Mouse (Mus musculus): Measurements from ENCODE around the gene Tekt2. TPM values are rescaled to one million over a fixed set of nuclear protein-coding genes. Genes with fewer than 3 reads are reported as not detected.

Tekt2 gene
- polyA plus RNA-seq (2014; fragmentation: Nextera tagmentation; extraction: Ambion mirVana), result 7.7 and 8.8 TPM in 2 replicates

DNA sequence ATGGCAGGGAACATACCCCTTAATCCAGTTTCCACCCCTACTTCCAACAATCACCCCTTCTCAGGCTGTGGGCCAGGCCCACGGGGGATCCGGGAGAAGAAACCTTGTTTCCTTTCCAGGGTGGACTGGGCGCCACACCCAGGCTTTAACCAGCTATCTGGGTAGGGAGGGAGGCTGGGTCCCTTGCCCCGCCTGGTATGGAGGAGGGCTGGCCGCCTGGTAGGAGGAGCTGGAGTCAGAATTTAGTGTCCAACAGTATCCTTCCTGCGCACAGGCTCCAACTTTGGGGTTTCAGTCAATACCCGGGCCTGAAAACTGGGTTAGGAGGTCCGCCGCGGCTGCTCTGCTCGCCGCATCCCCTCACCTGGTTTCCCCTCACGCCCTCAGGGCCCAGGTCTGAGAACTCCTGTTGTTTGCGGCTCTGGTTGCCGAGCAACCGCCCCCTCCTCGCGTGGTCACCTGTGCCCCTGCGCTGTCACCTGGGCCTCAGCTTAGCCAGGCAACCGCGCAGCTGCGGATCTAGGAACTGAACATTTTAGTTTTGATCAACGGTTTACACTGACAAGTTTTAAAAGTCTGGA lies at the start of gene Tekt2:
Gene Tekt2, minus strand, starts transcription at position 408 of the 581 bp plus-strand sequence.
- no peak within 1 kb of the TSS for H3K4me3 ChIP-seq (ENCODE audit: low read depth, low read length)
- no peaks in the 10 kb centered on the region for H3K9me3 ChIP-seq (ENCODE audit: control insufficient read depth, low read length)
- H3K27me3 ChIP-seq (ENCODE audit: control insufficient read depth, insufficient read depth, low read length), result no peaks in the 10 kb centered on the region
- H3K36me3 ChIP-seq (ENCODE audit: control insufficient read depth, insufficient read depth, low read length), result no peaks in the 10 kb centered on the region
- H3K4me1 ChIP-seq (ENCODE audit: control insufficient read depth, insufficient read depth, low read length), result peaks cover 5% of the 10 kb centered on the region
- H3K27ac ChIP-seq (ENCODE audit: low read depth, low read length), result no peak within 1 kb of the TSS
- no peak for ATAC-seq (ENCODE audit: low read depth)
- WGBS, result 9% methylated on average over 23 of the region's 23 CpGs
- H3K9ac ChIP-seq (replicated peaks; ENCODE audit: low read depth, low read length), result 0 out of 2 replicates have a peak within 1 kb of the TSS, but pooled peaks have one; percentile 21
- H3K4me2 ChIP-seq (ENCODE audit: low read depth, low read length), result peak within 1 kb of the TSS; percentile 16; the same call in 1 of the 2 replicates

DNA sequence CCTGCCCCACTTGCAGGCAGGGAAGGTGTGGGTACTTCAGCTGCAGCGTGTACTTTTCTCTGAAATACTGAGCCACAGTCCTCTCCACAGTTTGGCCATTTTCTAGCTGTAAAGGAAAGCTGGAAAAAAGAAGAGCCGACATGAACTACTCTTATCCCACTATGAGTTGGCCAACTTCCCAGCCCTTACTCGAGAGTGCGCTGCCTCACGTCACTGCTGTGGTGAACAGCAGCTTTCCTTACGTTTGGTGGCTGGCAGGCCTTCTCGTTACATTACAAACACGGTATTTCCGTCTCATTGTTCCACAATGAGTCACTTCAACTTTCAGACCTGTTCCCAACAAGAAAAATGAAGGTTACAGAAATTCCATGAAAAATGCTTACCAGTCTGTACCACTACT lies 46.0 kb upstream of the Tekt2 start:
- WGBS, result 93% methylated on average over 9 of the region's 9 CpGs
- no peak overlapping the region for H3K27ac ChIP-seq (ENCODE audit: low read depth, low read length)
- no peaks in the 10 kb centered on the region for H3K9me3 ChIP-seq (ENCODE audit: control insufficient read depth, low read length)
- no peaks in the 10 kb centered on the region for H3K27me3 ChIP-seq (ENCODE audit: control insufficient read depth, insufficient read depth, low read length)
- no peak overlapping the region for H3K9ac ChIP-seq (replicated peaks; ENCODE audit: low read depth, low read length)
- ATAC-seq (ENCODE audit: low read depth), result no peak
- peaks cover 9% of the 10 kb centered on the region for H3K36me3 ChIP-seq (ENCODE audit: control insufficient read depth, insufficient read depth, low read length)
- H3K4me2 ChIP-seq (ENCODE audit: low read depth, low read length), result no peak overlapping the region
- H3K4me1 ChIP-seq (ENCODE audit: control insufficient read depth, insufficient read depth, low read length), result no peaks in the 10 kb centered on the region
- no peak overlapping the region for H3K4me3 ChIP-seq (ENCODE audit: low read depth, low read length)

DNA sequence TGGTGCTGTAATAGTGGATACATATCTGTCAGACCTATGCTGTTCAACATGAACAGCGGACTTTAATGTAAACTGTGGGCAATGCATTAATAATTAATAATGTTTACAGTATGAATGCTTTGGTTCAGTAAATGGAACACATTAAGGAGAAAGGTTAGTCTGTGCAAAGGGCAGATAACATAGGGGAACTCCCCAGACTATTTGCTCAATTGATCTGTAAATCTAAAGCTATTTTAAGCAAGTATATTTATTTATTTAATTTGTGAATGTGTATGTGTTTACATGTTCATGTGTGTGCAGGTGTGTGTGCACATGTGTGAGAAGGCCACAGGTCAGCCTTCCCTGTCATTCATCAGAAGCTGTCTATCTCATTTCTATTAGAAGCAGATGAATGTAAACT lies 34.6 kb upstream of the Tekt2 start:
- peaks cover 6% of the 10 kb centered on the region; the same call in 1 of the 2 replicates for H3K36me3 ChIP-seq (ENCODE audit: control insufficient read depth, insufficient read depth, low read length)
- no peak overlapping the region for H3K27ac ChIP-seq (ENCODE audit: low read depth, low read length)
- H3K4me1 ChIP-seq (ENCODE audit: control insufficient read depth, insufficient read depth, low read length), result no peaks in the 10 kb centered on the region
- no peaks in the 10 kb centered on the region for H3K27me3 ChIP-seq (ENCODE audit: control insufficient read depth, insufficient read depth, low read length)
- H3K4me2 ChIP-seq (ENCODE audit: low read depth, low read length), result no peak overlapping the region
- 91% methylated on average over 1 of the region's 1 CpGs for WGBS
- no peak for ATAC-seq (ENCODE audit: low read depth)
- H3K4me3 ChIP-seq (ENCODE audit: low read depth, low read length), result no peak overlapping the region
- H3K9me3 ChIP-seq (ENCODE audit: control insufficient read depth, low read length), result no peaks in the 10 kb centered on the region
- no peak overlapping the region for H3K9ac ChIP-seq (replicated peaks; ENCODE audit: low read depth, low read length)

DNA sequence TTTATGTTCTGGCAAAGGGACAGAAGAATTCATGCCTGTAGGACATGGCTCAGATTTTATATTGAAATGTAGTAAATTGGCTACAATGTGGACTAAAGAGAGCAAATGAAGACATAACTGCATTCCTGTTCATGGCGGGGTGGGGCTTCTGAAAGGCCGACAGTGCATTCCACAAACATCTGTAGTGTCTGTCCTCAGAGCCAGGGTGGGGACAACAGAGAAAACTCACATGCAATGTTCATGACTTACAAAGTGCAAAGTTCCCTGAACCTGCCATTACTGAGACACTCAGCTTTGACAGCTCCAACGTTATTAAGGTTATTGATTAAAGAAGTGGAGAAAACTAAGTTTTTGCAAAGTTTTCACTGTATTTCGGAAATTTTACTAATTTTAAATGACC lies 18.0 kb upstream of the Tekt2 start:
- H3K4me1 ChIP-seq (ENCODE audit: control insufficient read depth, insufficient read depth, low read length), result no peaks in the 10 kb centered on the region
- no peak for ATAC-seq (ENCODE audit: low read depth)
- H3K4me3 ChIP-seq (ENCODE audit: low read depth, low read length), result no peak overlapping the region
- peaks cover 15% of the 10 kb centered on the region; the same call in 1 of the 2 replicates for H3K36me3 ChIP-seq (ENCODE audit: control insufficient read depth, insufficient read depth, low read length)
- H3K27me3 ChIP-seq (ENCODE audit: control insufficient read depth, insufficient read depth, low read length), result no peaks in the 10 kb centered on the region
- no peaks in the 10 kb centered on the region for H3K9me3 ChIP-seq (ENCODE audit: control insufficient read depth, low read length)
- no peak overlapping the region for H3K4me2 ChIP-seq (ENCODE audit: low read depth, low read length)
- H3K27ac ChIP-seq (ENCODE audit: low read depth, low read length), result no peak overlapping the region
- 85% methylated on average over 4 of the region's 4 CpGs for WGBS
- no peak overlapping the region for H3K9ac ChIP-seq (replicated peaks; ENCODE audit: low read depth, low read length)

DNA sequence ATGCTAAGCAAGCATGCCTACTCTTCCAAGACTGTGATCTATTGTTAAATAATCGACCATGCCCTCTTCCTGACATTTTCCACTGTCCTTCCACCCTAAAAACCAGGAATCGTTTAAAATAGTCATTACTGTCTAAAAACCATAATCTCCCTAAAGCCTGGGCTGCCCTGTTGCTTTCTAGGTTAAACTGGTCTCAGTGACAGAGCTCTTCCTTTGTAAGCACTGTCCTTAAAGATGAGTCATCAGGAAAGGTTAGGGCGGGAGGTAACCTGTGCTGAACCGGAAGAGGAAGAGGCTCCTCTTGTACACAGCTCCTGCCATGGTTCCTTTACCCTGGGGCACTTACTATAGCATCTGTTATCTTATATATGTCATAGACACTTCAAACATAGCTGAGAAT lies 14.0 kb upstream of the Tekt2 start:
- H3K4me2 ChIP-seq (ENCODE audit: low read depth, low read length), result no peak overlapping the region
- no peaks in the 10 kb centered on the region for H3K27me3 ChIP-seq (ENCODE audit: control insufficient read depth, insufficient read depth, low read length)
- H3K4me1 ChIP-seq (ENCODE audit: control insufficient read depth, insufficient read depth, low read length), result no peaks in the 10 kb centered on the region
- H3K4me3 ChIP-seq (ENCODE audit: low read depth, low read length), result no peak overlapping the region
- H3K9ac ChIP-seq (replicated peaks; ENCODE audit: low read depth, low read length), result no peak overlapping the region
- H3K36me3 ChIP-seq (ENCODE audit: control insufficient read depth, insufficient read depth, low read length), result no peaks in the 10 kb centered on the region
- ATAC-seq (ENCODE audit: low read depth), result no peak
- H3K9me3 ChIP-seq (ENCODE audit: control insufficient read depth, low read length), result no peaks in the 10 kb centered on the region
- WGBS, result 47% methylated on average over 4 of the region's 4 CpGs
- no peak overlapping the region for H3K27ac ChIP-seq (ENCODE audit: low read depth, low read length)

DNA sequence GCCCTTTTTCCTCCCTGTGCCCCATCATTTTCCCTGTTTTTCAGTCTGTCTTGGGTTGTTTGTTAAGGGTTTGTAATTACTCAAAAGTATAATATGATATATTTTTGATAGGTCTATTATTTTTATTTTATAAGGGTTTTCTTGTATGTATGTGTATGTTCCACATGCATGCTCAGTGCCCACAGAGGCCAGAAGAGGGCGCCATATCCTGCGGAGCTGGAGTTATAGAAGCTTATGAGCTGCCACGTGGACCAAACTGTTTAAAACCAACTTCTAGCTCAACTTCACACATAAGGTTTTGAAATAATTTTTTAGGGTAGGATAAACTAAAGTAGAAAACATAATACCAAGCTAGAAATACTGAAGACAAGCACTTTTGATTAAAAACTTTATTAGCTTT lies 6.9 kb upstream of the Tekt2 start:
- no peaks in the 10 kb centered on the region for H3K4me1 ChIP-seq (ENCODE audit: control insufficient read depth, insufficient read depth, low read length)
- H3K9ac ChIP-seq (replicated peaks; ENCODE audit: low read depth, low read length), result no peak overlapping the region
- no peaks in the 10 kb centered on the region for H3K27me3 ChIP-seq (ENCODE audit: control insufficient read depth, insufficient read depth, low read length)
- H3K36me3 ChIP-seq (ENCODE audit: control insufficient read depth, insufficient read depth, low read length), result no peaks in the 10 kb centered on the region
- H3K4me2 ChIP-seq (ENCODE audit: low read depth, low read length), result no peak overlapping the region
- ATAC-seq (ENCODE audit: low read depth), result no peak
- H3K9me3 ChIP-seq (ENCODE audit: control insufficient read depth, low read length), result no peaks in the 10 kb centered on the region
- no peak overlapping the region for H3K27ac ChIP-seq (ENCODE audit: low read depth, low read length)
- 53% methylated on average over 3 of the region's 3 CpGs for WGBS
- H3K4me3 ChIP-seq (ENCODE audit: low read depth, low read length), result no peak overlapping the region

DNA sequence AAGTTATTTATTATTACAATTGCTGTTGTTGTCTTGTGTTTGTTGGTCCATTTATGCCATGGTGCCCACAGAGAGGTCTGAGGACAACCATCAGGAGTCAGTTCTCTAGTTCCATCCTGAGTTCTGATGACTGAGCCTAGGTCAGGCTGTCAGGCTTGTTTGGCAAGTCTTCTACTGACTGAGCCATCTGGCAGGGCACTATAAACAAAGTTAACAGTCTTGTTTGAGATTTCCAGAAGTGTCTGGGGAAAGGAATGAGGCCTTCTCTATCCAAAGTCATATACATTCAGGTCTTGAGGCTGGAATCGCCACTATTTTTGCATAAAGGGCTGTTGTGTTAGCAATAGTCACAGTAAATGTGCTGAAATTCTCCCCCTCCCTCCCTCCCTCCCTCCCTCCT lies 6.3 kb upstream of the Tekt2 start:
- H3K36me3 ChIP-seq (ENCODE audit: control insufficient read depth, insufficient read depth, low read length), result no peaks in the 10 kb centered on the region
- no peak overlapping the region for H3K9ac ChIP-seq (replicated peaks; ENCODE audit: low read depth, low read length)
- no peak overlapping the region for H3K27ac ChIP-seq (ENCODE audit: low read depth, low read length)
- no peak overlapping the region for H3K4me2 ChIP-seq (ENCODE audit: low read depth, low read length)
- ATAC-seq (ENCODE audit: low read depth), result no peak
- H3K9me3 ChIP-seq (ENCODE audit: control insufficient read depth, low read length), result no peaks in the 10 kb centered on the region
- no peaks in the 10 kb centered on the region for H3K4me1 ChIP-seq (ENCODE audit: control insufficient read depth, insufficient read depth, low read length)
- H3K27me3 ChIP-seq (ENCODE audit: control insufficient read depth, insufficient read depth, low read length), result no peaks in the 10 kb centered on the region
- H3K4me3 ChIP-seq (ENCODE audit: low read depth, low read length), result no peak overlapping the region
- 61% methylated on average over 1 of the region's 1 CpGs for WGBS

DNA sequence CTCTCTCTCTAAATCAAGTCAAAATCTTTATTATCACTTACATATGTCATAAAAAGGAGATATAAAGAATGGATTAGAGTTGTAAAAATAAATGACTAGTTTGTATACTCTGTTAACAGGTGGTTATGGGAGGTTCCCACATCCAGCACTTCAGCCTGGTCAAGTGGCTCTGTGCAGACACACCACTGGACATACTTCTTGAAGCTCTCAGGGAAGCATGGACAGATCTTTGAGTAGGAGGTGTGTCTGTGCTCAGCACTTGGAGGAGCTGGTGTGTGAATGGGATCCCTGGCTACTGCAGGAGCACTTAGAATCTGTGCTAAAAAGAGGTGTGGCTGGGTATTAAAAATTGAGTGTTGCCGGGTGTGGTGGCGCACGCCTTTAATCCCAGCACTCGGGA lies 4.8 kb upstream of the Tekt2 start:
- Histone ChIP-seq H3K27ac (ENCODE audit: low read depth, low read length) (no peak overlapping the region), H3K36me3 (ENCODE audit: control insufficient read depth, insufficient read depth, low read length) (no peaks in the 10 kb centered on the region), H3K27me3 (ENCODE audit: control insufficient read depth, insufficient read depth, low read length) (no peaks in the 10 kb centered on the region), H3K4me3 (ENCODE audit: low read depth, low read length) (no peak overlapping the region), H3K9ac (replicated peaks; ENCODE audit: low read depth, low read length) (no peak overlapping the region), H3K9me3 (ENCODE audit: control insufficient read depth, low read length) (no peaks in the 10 kb centered on the region), H3K4me2 (ENCODE audit: low read depth, low read length) (no peak overlapping the region), H3K4me1 (ENCODE audit: control insufficient read depth, insufficient read depth, low read length) (no peaks in the 10 kb centered on the region)
- ATAC-seq (ENCODE audit: low read depth), result no peak
- 87% methylated on average over 4 of the region's 4 CpGs for WGBS

DNA sequence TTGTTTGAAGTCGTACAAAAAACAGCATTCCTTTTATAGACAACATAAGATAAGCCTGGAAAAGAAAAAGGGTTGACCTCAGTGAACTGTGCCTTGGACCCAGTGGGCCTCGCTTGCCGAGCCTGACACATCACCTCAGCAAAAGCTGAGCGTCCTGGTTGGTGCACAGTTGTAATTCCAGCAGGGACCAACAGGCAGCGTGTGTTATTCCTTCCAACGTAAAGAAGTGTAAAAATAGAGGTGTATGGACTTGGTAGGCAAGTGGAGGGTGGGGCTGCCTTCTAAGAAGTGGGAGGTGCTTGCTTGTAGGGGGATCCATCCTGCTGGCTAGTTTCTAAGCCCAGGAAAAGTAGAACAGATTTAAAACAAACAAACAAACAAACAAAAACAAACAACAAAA lies 548 bp upstream of the Tekt2 start:
- Histone ChIP-seq H3K27me3 (ENCODE audit: control insufficient read depth, insufficient read depth, low read length) (no peaks in the 10 kb centered on the region), H3K9me3 (ENCODE audit: control insufficient read depth, low read length) (no peaks in the 10 kb centered on the region), H3K36me3 (ENCODE audit: control insufficient read depth, insufficient read depth, low read length) (no peaks in the 10 kb centered on the region), H3K4me3 (ENCODE audit: low read depth, low read length) (no peak overlapping the region), H3K4me2 (ENCODE audit: low read depth, low read length) (no peak overlapping the region), H3K4me1 (ENCODE audit: control insufficient read depth, insufficient read depth, low read length) (no peaks in the 10 kb centered on the region), H3K27ac (ENCODE audit: low read depth, low read length) (no peak overlapping the region), H3K9ac (replicated peaks; ENCODE audit: low read depth, low read length) (no peak overlapping the region)
- WGBS, result 26% methylated on average over 6 of the region's 6 CpGs
- no peak for ATAC-seq (ENCODE audit: low read depth)
